Mouse (Mus musculus) cerebellum, adult 2 months (tissue): ENCODE measurements around the gene Otud7a.

Experiments used
- CTCF ChIP-seq: fragments of 200-500 bp; IDR thresholded peaks from 2 replicates; pipeline ENCODE4 v1.5.1; 2011; ENCODE audit warnings: low read depth, mild to moderate bottlenecking, control low read depth, low read length, moderate library complexity, borderline replicate concordance; ENCODE audit not compliant: insufficient read depth
- POLR2A ChIP-seq: fragments of 200-500 bp; IDR thresholded peaks from 2 replicates; pipeline ENCODE4 v1.6.1; 2011; ENCODE audit warnings: low read length, control low read depth, borderline replicate concordance; ENCODE audit not compliant: insufficient read depth

GRCm38 (mm10) chr7:63757678-63758239, 313.2 kb downstream of the Otud7a start:
- TF ChIP-seq CTCF, result no peak
- no peak for TF ChIP-seq POLR2A
